Mouse (Mus musculus) heart, postnatal 0 days (tissue): ENCODE data around the gene Lad1.

Source experiments
- CTCF ChIP-seq: IDR thresholded peaks from 2 replicates; pipeline ENCODE4 v1.5.1; 2016; ENCODE audit warnings: antibody characterized with exemption, control low read depth, low read depth
- EP300 ChIP-seq: IDR thresholded peaks from 2 replicates; pipeline ENCODE4 v1.6.1; 2016; ENCODE audit warnings: antibody characterized with exemption, low read depth

DNA sequence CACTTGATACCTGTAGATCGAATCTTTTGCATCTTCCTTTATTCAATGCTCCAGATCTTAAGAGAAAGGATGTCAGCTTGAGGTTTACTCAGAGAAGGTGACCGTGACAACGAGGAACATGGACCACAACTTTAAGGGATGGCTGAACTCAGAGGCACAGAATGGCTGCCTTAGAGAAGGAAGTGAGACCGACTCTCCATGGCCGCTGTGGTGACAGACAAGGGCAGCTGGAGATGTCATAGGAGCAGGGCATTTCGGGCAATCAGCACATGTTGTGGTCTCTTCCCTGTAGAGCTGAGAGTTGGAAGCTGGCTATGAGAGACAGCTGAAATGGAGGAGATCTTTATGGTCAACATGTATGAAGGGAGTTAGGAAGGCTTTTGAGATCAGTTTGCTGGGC, 46.4 kb downstream of the Lad1 start:
- TF ChIP-seq CTCF: no peak
- TF ChIP-seq EP300: no peak
